ENCODE assay signal across 11 mouse cellular contexts in the genomic region with DNA sequence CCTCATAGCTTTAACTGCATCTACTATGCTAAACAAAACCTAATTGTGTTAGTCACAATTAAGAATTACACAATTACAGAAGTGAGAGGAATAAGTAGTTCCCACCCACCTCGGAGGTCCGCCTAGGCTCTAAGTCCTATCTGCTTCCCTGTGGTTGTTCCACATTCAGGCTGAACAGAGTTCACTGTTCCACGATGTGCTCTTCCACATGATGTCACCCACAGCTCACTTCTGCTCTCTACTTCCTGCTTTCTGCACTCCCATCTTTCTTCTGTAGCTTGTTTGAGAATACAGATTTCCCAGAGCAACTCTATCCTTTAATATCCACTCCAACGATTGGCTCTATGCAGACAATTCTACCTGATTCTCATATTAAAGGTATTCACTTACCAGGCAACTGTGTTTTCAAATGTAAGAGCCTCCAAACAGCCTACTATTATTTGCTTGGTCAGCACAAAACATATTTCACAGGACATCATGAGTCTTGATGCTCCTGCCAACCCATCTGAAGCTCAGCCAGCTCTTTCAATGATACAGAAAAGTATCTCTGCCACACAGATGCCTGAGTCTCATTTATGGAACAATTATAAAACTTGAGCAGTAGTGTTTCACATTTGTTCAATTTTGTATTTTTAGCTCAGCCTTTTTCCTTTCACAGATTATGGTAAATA.
DNase-seq lines count a peak whose midpoint lies in the region; ATAC-seq and TF ChIP-seq lines count a peak whose summit lies in the region.
"Had no signal": no experiment of that assay in that cellular context is flagged by ENCODE, and none has a peak within 500 bp of the region (broad histone marks: within the 10 kb centered on the region; RNA-seq: fewer than 3 reads in every experiment).

No protein-coding gene starts in this region.

- no peak overlapping the region for H3K4me3 ChIP-seq in forebrain, embryonic 16.5 days (replicated peaks; ENCODE audit: low read length)
- no peak overlapping the region for H3K4me3 ChIP-seq in forebrain, embryonic 11.5 days (ENCODE audit: low read depth, low read length)
- H3K4me3 ChIP-seq in kidney, postnatal 0 days (replicated peaks; ENCODE audit: low read depth, low read length) = no peak overlapping the region
- no peak overlapping the region for H3K4me3 ChIP-seq in kidney, embryonic 15.5 days (replicated peaks)
- H3K4me3 ChIP-seq in ES-E14 (ENCODE audit: insufficient read depth in 1 of 2, low read depth in 1 of 2, low read length in 2 of 2, poor library complexity in 1 of 2, severe bottlenecking in 1 of 2) = no peak overlapping the region
- H3K4me3 ChIP-seq in intestine, embryonic 16.5 days (ENCODE audit: low read length) = no peak overlapping the region
- H3K4me3 ChIP-seq: embryonic facial prominence, embryonic 12.5 days had no signal

- ATAC-seq in forebrain, embryonic 16.5 days = 0 out of 2 replicates have a peak, but pooled peaks have one; percentile 32
- no peak for ATAC-seq in forebrain, embryonic 11.5 days (replicated peaks; ENCODE audit: low FRiP score)
- no peak for ATAC-seq in kidney, postnatal 0 days (replicated peaks; ENCODE audit: low FRiP score, low read depth)
- ATAC-seq in kidney, embryonic 15.5 days (replicated peaks; ENCODE audit: low FRiP score) = no peak
- ATAC-seq in intestine, embryonic 16.5 days = peak; percentile 67; the same call in 1 of the 2 replicates

- no peak for DNase-seq in forebrain, embryonic 11.5 days (ENCODE audit: low spot score)
- peak; percentile 37 for DNase-seq in kidney, postnatal 0 days (ENCODE audit: low spot score)
- DNase-seq in ES-E14 (ENCODE audit: low read depth, low spot score) = no peak
- DNase-seq in frontal cortex, postnatal 14 days (ENCODE audit: low spot score in 2 of 2) = no peak
- DNase-seq in layer of hippocampus, adult 8-10 months (ENCODE audit: low spot score in 2 of 2) = no peak
- DNase-seq: kidney, adult 18-20 months; right cerebral cortex, postnatal 25 days had no signal

- in situ Hi-C loops in ES-E14 (cut with MboI; ENCODE audit: low sequenced_read_pairs in 2 of 2, unreplicated experiment in 2 of 2) = no loop called here

- H3K4me1 ChIP-seq in forebrain, embryonic 16.5 days (replicated peaks; ENCODE audit: control insufficient read depth, insufficient read depth, low read length) = peaks cover 24% of the 10 kb centered on the region
- no peaks in the 10 kb centered on the region for H3K4me1 ChIP-seq in forebrain, embryonic 11.5 days (replicated peaks; ENCODE audit: control insufficient read depth, insufficient read depth, low read length)
- H3K4me1 ChIP-seq in kidney, postnatal 0 days (replicated peaks; ENCODE audit: insufficient read depth, low read length) = no peaks in the 10 kb centered on the region
- no peaks in the 10 kb centered on the region for H3K4me1 ChIP-seq in kidney, embryonic 15.5 days
- no peaks in the 10 kb centered on the region for H3K4me1 ChIP-seq in ES-E14 (ENCODE audit: control insufficient read depth in 2 of 2, insufficient read depth in 2 of 2, low read length in 2 of 2, poor library complexity in 1 of 2)
- no peaks in the 10 kb centered on the region for H3K4me1 ChIP-seq in intestine, embryonic 16.5 days (ENCODE audit: control insufficient read depth, insufficient read depth, low read length)
- H3K4me1 ChIP-seq: embryonic facial prominence, embryonic 12.5 days had no signal

- no peaks in the 10 kb centered on the region for H3K27me3 ChIP-seq in forebrain, embryonic 16.5 days (replicated peaks; ENCODE audit: control insufficient read depth, insufficient read depth, low read length)
- H3K27me3 ChIP-seq in forebrain, embryonic 11.5 days (ENCODE audit: control insufficient read depth, insufficient read depth, low read length) = no peaks in the 10 kb centered on the region
- no peaks in the 10 kb centered on the region for H3K27me3 ChIP-seq in kidney, postnatal 0 days (ENCODE audit: insufficient read depth, low read length)
- no peaks in the 10 kb centered on the region for H3K27me3 ChIP-seq in kidney, embryonic 15.5 days
- H3K27me3 ChIP-seq in intestine, embryonic 16.5 days (replicated peaks; ENCODE audit: control insufficient read depth, insufficient read depth, low read length) = no peaks in the 10 kb centered on the region
- H3K27me3 ChIP-seq: embryonic facial prominence, embryonic 12.5 days had no signal

- H3K9ac ChIP-seq in forebrain, embryonic 16.5 days (replicated peaks; ENCODE audit: low read depth, low read length) = no peak overlapping the region
- no peak overlapping the region for H3K9ac ChIP-seq in forebrain, embryonic 11.5 days (ENCODE audit: low read length)
- no peak overlapping the region for H3K9ac ChIP-seq in kidney, postnatal 0 days (ENCODE audit: low read depth, low read length)
- H3K9ac ChIP-seq in kidney, embryonic 15.5 days = no peak overlapping the region
- no peak overlapping the region for H3K9ac ChIP-seq in ES-E14 (ENCODE audit: insufficient read depth, low read depth, low read length, poor library complexity, severe bottlenecking)
- no peak overlapping the region for H3K9ac ChIP-seq in intestine, embryonic 16.5 days (ENCODE audit: low read depth, low read length)
- H3K9ac ChIP-seq: embryonic facial prominence, embryonic 12.5 days had no signal

- peak; percentile 26; the same call in 1 of the 2 replicates for TF ChIP-seq CTCF in kidney, postnatal 0 days (IDR thresholded peaks at IDR 0.05; ENCODE audit: low read depth)

- no peak overlapping the region for H3K4me2 ChIP-seq in forebrain, embryonic 16.5 days (ENCODE audit: low read length)
- H3K4me2 ChIP-seq in forebrain, embryonic 11.5 days (ENCODE audit: low read depth, low read length, severe bottlenecking) = no peak overlapping the region
- H3K4me2 ChIP-seq in kidney, postnatal 0 days (ENCODE audit: low read length) = no peak overlapping the region
- no peak overlapping the region for H3K4me2 ChIP-seq in kidney, embryonic 15.5 days
- H3K4me2 ChIP-seq in intestine, embryonic 16.5 days (ENCODE audit: low read depth, low read length) = no peak overlapping the region
- H3K4me2 ChIP-seq: embryonic facial prominence, embryonic 12.5 days had no signal

- H3K9me3 ChIP-seq in forebrain, embryonic 16.5 days (ENCODE audit: control insufficient read depth, low read length) = no peaks in the 10 kb centered on the region
- H3K9me3 ChIP-seq in forebrain, embryonic 11.5 days (ENCODE audit: control insufficient read depth, low read length) = no peaks in the 10 kb centered on the region
- no peaks in the 10 kb centered on the region for H3K9me3 ChIP-seq in kidney, postnatal 0 days (replicated peaks; ENCODE audit: low read length)
- H3K9me3 ChIP-seq in kidney, embryonic 15.5 days (replicated peaks) = no peaks in the 10 kb centered on the region
- no peaks in the 10 kb centered on the region for H3K9me3 ChIP-seq in ES-E14 (ENCODE audit: control insufficient read depth, insufficient read depth, low read depth, low read length)
- H3K9me3 ChIP-seq in intestine, embryonic 16.5 days (ENCODE audit: control insufficient read depth, low read length) = no peaks in the 10 kb centered on the region
- H3K9me3 ChIP-seq: embryonic facial prominence, embryonic 12.5 days had no signal

- 65% methylated on average over 4 of the region's 4 CpGs for WGBS in forebrain, embryonic 16.5 days
- 78% methylated on average over 4 of the region's 4 CpGs for WGBS in forebrain, embryonic 11.5 days
- WGBS in kidney, postnatal 0 days = 77% methylated on average over 4 of the region's 4 CpGs
- WGBS in kidney, embryonic 15.5 days = 77% methylated on average over 4 of the region's 4 CpGs
- WGBS in intestine, embryonic 16.5 days = 60% methylated on average over 4 of the region's 4 CpGs

- H3K36me3 ChIP-seq in forebrain, embryonic 16.5 days (ENCODE audit: control insufficient read depth, insufficient read depth) = no peaks in the 10 kb centered on the region
- no peaks in the 10 kb centered on the region for H3K36me3 ChIP-seq in forebrain, embryonic 11.5 days (ENCODE audit: control insufficient read depth, insufficient read depth, low read length)
- no peaks in the 10 kb centered on the region for H3K36me3 ChIP-seq in kidney, postnatal 0 days (ENCODE audit: insufficient read depth, low read length)
- no peaks in the 10 kb centered on the region for H3K36me3 ChIP-seq in kidney, embryonic 15.5 days
- no peaks in the 10 kb centered on the region for H3K36me3 ChIP-seq in ES-E14 (ENCODE audit: control insufficient read depth, insufficient read depth, low read length, poor library complexity, severe bottlenecking)
- no peaks in the 10 kb centered on the region for H3K36me3 ChIP-seq in intestine, embryonic 16.5 days (ENCODE audit: control insufficient read depth, insufficient read depth, low read length)
- H3K36me3 ChIP-seq: embryonic facial prominence, embryonic 12.5 days had no signal

- peak overlapping the region; percentile 56 for H3K27ac ChIP-seq in forebrain, embryonic 16.5 days (ENCODE audit: low read length)
- H3K27ac ChIP-seq in forebrain, embryonic 11.5 days (ENCODE audit: low read depth, low read length) = no peak overlapping the region
- no peak overlapping the region for H3K27ac ChIP-seq in kidney, postnatal 0 days
- no peak overlapping the region for H3K27ac ChIP-seq in kidney, embryonic 15.5 days
- no peak overlapping the region for H3K27ac ChIP-seq in ES-E14 (ENCODE audit: insufficient read depth, low read depth, low read length, poor library complexity, severe bottlenecking)
- no peak overlapping the region for H3K27ac ChIP-seq in intestine, embryonic 16.5 days (ENCODE audit: low read length)
- H3K27ac ChIP-seq: embryonic facial prominence, embryonic 12.5 days had no signal

TF ChIP-seq in ES-E14, 5 proteins besides CTCF, POLR2A, EP300 and RAD21:
- TF ChIP-seq MAFK (IDR thresholded peaks at IDR 0.05; ENCODE audit: insufficient read depth, low read depth, low read length) = peak; percentile 76
- TF ChIP-seq CHD2 (IDR thresholded peaks at IDR 0.05; ENCODE audit: low read depth, low read length) = no peak

Comparison
In these comparisons a context has a peak if more than half of its experiments do, and no peak if none do; other contexts are left out.
1. ATAC-seq: peak in forebrain, embryonic 16.5 days (single experiment) and intestine, embryonic 16.5 days (single experiment); none in forebrain, embryonic 11.5 days (single experiment), kidney, postnatal 0 days (single experiment) and kidney, embryonic 15.5 days (single experiment).